Mouse (Mus musculus): Measurements from ENCODE around the gene Mettl8.

- TF ChIP-seq CTCF (IDR thresholded peaks at IDR 0.05; ENCODE audit: extremely low read depth, insufficient read length, insufficient replicate concordance, low read depth, low read length) (no peak), POLR2A (IDR thresholded peaks at IDR 0.05; ENCODE audit: low read depth, low read length) (no peak)
These were observed 96.0 kb downstream of the Mettl8 start for GRCm38 (mm10) chr2:70959337-70959736.

Measured in small intestine, adult 2 months (tissue).